Mouse (Mus musculus) heart, embryonic 15.5 days (tissue): Measurements from ENCODE around the gene Atp2b2. TPM values are rescaled to one million over a fixed set of nuclear protein-coding genes. Genes with fewer than 3 reads are reported as not detected.

ENCODE experiments used
- ATAC-seq: fragments of 200-750 bp; cut with Nextera tagmentation; replicated peaks from 2 replicates; pipeline ENCODE4 v1.8.0; 2017; ENCODE audit warnings: low read depth, moderate TSS enrichment; ENCODE audit not compliant: insufficient number of reproducible peaks, insufficient read depth, low FRiP score
- H3K27ac ChIP-seq: fragments of 300-500 bp; sonication (generic); 2 replicates; pipeline ENCODE4 v1.5.1; 2015; ENCODE audit warnings: mild to moderate bottlenecking, inconsistent platforms
- H3K27me3 ChIP-seq: fragments of 300-500 bp; sonication (generic); 2 replicates; pipeline ENCODE4 v1.6.1; 2015; ENCODE audit warnings: inconsistent platforms
- H3K36me3 ChIP-seq: fragments of 300-500 bp; sonication (generic); 2 replicates; pipeline ENCODE4 v1.6.1; 2015; ENCODE audit warnings: mild to moderate bottlenecking, inconsistent platforms
- H3K4me1 ChIP-seq: fragments of 300-500 bp; sonication (generic); replicated peaks from 2 replicates; pipeline ENCODE4 v1.6.1; 2015; ENCODE audit warnings: inconsistent platforms
- H3K4me2 ChIP-seq: fragments of 300-500 bp; sonication (generic); 2 replicates; pipeline ENCODE4 v1.6.1; 2015; ENCODE audit warnings: inconsistent platforms, mild to moderate bottlenecking, moderate library complexity
- H3K4me3 ChIP-seq: fragments of 300-500 bp; sonication (generic); 2 replicates; pipeline ENCODE4 v1.5.1; 2015; ENCODE audit warnings: mild to moderate bottlenecking, inconsistent platforms
- H3K9ac ChIP-seq: fragments of 300-500 bp; sonication (generic); 2 replicates; pipeline ENCODE4 v1.6.1; 2015; ENCODE audit warnings: mild to moderate bottlenecking, inconsistent platforms
- H3K9me3 ChIP-seq: fragments of 300-500 bp; sonication (generic); replicated peaks from 2 replicates; pipeline ENCODE4 v1.6.1; 2016; ENCODE audit warnings: inconsistent platforms
- WGBS: fragments of 180-500 bp; shearing (Covaris S2); methylation state at CpG from one replicate; pipeline ENCODE4 v1.1.7; 2015; ENCODE audit warnings: mixed read lengths; 5-methylcytosine and 5-hydroxymethylcytosine counted together
- polyA plus RNA-seq: library from polyadenylated mRNA; unstranded; fragments of >200 nt; fragmentation: Nextera tagmentation; extraction: Ambion mirVana; gene quantifications from 2 replicates; pipeline ENCODE4 v1.2.1, GENCODE M21; 2015

Gene Atp2b2
- polyA plus RNA-seq, 1 experiment from 2014 or later: 0.09 TPM

DNA sequence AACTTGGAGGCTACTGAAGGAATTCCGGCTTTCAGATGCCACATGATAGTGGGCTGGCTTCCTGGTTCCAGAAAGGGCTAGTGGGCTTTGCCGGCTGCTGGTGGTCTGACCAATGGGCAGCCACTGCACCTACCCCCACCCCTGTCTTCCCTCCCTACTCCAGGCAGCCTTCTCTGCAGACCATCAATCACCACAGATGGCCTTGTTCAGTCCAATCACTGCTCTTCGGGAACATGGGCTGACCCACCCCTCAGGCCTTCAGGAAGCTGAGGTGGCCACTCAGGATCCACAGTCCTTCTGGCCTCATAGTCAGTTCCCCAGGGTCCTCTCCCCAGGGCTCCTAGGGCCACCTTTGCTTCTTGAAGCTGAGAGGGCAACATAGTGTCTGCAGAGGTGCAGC, 153.2 kb downstream of the Atp2b2 start:
- no peak overlapping the region for H3K9ac ChIP-seq
- no peak overlapping the region for H3K4me3 ChIP-seq
- peaks cover 7% of the 10 kb centered on the region for H3K4me1 ChIP-seq
- no peaks in the 10 kb centered on the region for H3K36me3 ChIP-seq
- WGBS: 38% methylated on average over 3 of the region's 3 CpGs
- no peaks in the 10 kb centered on the region for H3K9me3 ChIP-seq
- H3K27me3 ChIP-seq: peaks cover 75% of the 10 kb centered on the region
- no peak for ATAC-seq
- no peak overlapping the region for H3K27ac ChIP-seq
- no peak overlapping the region for H3K4me2 ChIP-seq

DNA sequence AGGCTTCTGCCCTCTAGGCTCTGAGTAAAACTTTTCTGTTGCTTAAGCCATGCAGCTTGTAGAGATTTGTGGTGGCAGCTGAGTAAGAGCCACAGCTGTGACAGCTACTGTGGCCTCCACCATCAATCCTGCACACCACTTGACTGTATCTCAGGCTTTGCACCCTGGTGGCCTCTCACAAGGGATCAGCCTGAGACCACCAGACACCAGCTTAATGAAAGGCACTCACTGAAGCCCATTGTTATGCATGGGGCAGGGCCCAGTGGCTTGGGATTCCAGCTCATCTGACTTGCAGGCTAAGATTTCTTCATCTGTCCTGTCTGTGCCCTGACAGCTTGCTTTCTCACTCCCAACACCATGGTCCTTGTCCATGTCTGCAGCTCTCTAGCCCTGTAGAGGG, 155.5 kb downstream of the Atp2b2 start:
- H3K4me3 ChIP-seq: no peak overlapping the region
- H3K9ac ChIP-seq: no peak overlapping the region
- H3K36me3 ChIP-seq: no peaks in the 10 kb centered on the region
- H3K27ac ChIP-seq: no peak overlapping the region
- no peak for ATAC-seq
- H3K9me3 ChIP-seq: no peaks in the 10 kb centered on the region
- no peak overlapping the region for H3K4me2 ChIP-seq
- peaks cover 7% of the 10 kb centered on the region for H3K4me1 ChIP-seq
- peaks cover 63% of the 10 kb centered on the region for H3K27me3 ChIP-seq

DNA sequence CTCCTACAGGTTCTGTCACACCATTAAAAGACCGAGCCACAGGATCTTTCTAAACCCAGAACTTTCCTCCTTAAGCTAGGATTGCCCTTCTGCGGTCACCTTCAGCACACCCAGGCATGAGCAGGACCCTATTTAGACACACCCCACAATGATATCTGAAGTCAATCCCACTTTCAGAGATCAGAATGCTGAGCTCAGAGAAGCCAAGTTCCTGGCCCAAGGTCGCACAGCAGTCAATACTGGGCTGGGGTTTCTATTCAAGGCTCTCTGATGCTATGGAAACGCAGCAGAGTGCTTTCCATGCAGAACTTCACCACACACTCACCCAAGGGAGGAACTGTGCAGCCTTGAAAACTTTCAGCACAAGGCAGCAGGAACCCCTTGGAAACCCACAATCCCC, 157.6 kb downstream of the Atp2b2 start:
- H3K4me2 ChIP-seq: no peak overlapping the region
- no peaks in the 10 kb centered on the region for H3K4me1 ChIP-seq
- H3K4me3 ChIP-seq: no peak overlapping the region
- WGBS: 66% methylated on average over 4 of the region's 4 CpGs
- H3K27ac ChIP-seq: no peak overlapping the region
- ATAC-seq: no peak
- H3K9ac ChIP-seq: no peak overlapping the region
- no peaks in the 10 kb centered on the region for H3K9me3 ChIP-seq
- H3K27me3 ChIP-seq: peaks cover 46% of the 10 kb centered on the region
- no peaks in the 10 kb centered on the region for H3K36me3 ChIP-seq

DNA sequence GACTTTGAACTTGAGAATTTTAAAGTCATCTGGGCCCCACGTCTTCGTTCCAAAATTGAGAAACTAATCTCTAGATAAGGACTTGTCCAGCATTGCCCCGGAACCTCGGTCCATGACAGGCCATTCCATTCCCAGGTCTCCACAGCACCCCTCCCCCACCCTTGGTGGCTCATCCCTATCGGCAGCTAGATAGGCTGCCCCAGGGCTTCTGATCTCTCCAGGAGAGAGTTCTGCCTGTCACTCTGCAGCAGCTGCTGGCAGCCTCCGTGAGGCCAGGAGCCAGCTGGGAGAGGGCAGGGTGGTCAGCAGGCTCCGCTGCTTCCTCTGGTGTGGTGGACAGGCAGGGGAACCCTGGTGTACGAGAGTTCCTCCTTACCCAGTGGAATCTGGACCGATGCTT, 159.2 kb downstream of the Atp2b2 start:
- H3K4me1 ChIP-seq: no peaks in the 10 kb centered on the region
- H3K36me3 ChIP-seq: no peaks in the 10 kb centered on the region
- no peak overlapping the region for H3K27ac ChIP-seq
- no peak overlapping the region for H3K9ac ChIP-seq
- WGBS: 22% methylated on average over 9 of the region's 9 CpGs
- H3K9me3 ChIP-seq: no peaks in the 10 kb centered on the region
- ATAC-seq: no peak
- no peak overlapping the region for H3K4me3 ChIP-seq
- no peak overlapping the region for H3K4me2 ChIP-seq
- peaks cover 30% of the 10 kb centered on the region for H3K27me3 ChIP-seq

DNA sequence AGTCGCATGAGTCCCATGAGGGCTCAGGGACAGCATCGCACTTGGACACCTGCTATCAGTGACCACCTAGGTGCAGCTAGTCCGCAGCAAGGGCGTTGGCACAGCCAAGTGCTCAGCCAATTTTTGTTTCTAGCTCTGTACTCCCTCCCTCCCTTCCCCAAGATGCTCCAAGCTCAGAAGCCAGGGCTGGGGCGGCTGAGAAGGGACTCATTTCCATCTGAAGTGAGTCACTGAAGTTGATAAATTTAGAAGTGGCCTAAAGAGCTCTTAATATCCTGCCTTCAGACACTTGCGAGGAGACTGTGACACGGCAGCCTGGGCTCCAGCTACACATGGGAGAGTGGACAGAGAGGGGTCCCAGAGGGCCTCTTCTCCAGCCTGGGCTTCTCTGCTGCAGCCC, 160.0 kb downstream of the Atp2b2 start:
- H3K4me2 ChIP-seq: no peak overlapping the region
- H3K27me3 ChIP-seq: peaks cover 22% of the 10 kb centered on the region
- no peak overlapping the region for H3K4me3 ChIP-seq
- no peak for ATAC-seq
- no peaks in the 10 kb centered on the region for H3K9me3 ChIP-seq
- no peak overlapping the region for H3K27ac ChIP-seq
- H3K4me1 ChIP-seq: no peaks in the 10 kb centered on the region
- 64% methylated on average over 7 of the region's 7 CpGs for WGBS
- no peak overlapping the region for H3K9ac ChIP-seq
- H3K36me3 ChIP-seq: no peaks in the 10 kb centered on the region

DNA sequence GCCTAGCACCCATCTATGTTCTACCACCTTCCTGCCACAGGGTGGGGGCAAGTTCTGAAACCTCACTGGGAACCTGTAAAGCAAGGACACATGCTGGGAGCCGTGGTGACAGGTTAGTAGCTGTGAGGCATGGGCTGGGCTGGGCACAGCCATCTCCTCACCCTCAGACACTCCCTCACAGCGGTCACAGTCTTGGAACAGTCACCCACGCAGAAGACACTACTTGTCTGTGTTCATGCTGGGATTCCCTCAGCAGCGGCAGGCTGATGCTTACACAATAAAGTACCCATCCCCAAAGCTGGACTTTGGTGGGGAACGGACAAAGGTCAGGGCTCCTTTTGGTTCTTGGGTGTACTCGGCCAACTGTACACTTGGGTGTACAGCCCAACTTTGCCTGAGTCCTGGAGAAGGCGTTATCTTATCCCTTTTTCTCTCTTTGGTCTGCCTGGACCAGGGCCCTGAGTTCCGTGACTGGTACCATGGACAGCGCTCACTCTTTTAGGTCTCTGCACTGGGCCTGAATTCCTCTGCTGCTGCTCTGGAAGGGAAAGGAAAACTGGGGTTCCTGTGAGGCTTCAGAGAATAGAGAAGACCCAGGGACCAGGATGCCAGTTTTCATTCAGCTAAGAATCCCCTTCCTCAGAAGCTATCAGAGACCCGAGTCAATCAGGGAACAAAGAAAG, 160.7 kb downstream of the Atp2b2 start:
- no peak for ATAC-seq
- Histone ChIP-seq H3K27ac (no peak overlapping the region), H3K4me3 (no peak overlapping the region), H3K9ac (no peak overlapping the region), H3K36me3 (no peaks in the 10 kb centered on the region), H3K27me3 (peaks cover 16% of the 10 kb centered on the region), H3K4me2 (no peak overlapping the region), H3K9me3 (no peaks in the 10 kb centered on the region), H3K4me1 (no peaks in the 10 kb centered on the region)
- WGBS: 49% methylated on average over 10 of the region's 10 CpGs

DNA sequence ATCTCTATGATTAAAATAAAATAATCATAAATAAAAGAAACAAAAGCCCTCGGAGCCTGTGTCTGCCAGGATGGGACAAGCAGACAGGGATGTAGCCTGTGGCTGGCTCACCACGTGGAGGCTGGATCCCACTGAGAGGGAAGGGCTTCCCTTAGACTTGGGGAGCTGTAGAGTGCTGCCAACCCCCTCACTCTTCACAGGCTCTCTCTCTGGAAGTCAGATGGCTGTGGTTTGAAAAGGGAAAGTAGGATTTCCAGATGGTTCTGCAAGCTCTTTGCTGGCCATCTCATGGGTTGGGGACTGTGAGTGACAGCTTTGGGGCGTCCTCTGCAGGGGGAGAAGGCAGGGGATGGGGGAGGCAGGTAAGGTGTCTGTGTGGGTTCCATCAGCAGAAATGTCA, 163.0 kb downstream of the Atp2b2 start:
- H3K36me3 ChIP-seq: no peaks in the 10 kb centered on the region
- 50% methylated on average over 3 of the region's 3 CpGs for WGBS

DNA sequence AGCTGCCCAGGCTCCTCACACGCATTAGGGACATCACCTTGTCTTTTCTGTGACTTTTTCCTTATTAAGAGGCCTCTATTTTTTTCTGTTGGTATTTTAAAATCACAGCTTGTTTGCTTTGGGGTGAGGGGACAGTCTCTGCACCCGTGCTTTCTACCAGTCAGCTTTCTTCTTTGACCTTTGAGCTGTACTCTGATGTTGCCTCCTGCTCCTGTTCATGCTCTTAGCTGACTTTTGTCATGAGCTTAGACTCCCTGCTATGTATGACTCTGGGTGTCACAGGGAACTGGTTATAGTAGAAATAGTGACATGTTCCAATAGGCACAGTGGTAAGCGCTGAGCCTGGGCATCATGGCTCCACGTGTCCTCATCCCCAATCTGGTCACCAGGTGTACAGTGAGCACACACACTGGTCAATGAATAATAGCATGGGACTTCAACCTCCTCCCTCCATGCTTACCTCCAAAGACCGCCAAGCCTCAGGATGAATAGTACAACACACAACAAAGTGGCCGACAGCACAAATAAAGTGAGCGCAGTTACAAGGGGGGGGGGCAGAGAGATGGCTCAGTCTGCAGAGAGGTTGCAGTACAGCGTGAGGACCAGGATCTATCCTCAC, 163.8 kb downstream of the Atp2b2 start:
- Histone ChIP-seq H3K9ac (no peak overlapping the region), H3K36me3 (no peaks in the 10 kb centered on the region), H3K4me3 (no peak overlapping the region), H3K4me2 (no peak overlapping the region), H3K9me3 (no peaks in the 10 kb centered on the region), H3K4me1 (no peaks in the 10 kb centered on the region), H3K27me3 (peaks cover 14% of the 10 kb centered on the region), H3K27ac (no peak overlapping the region)
- WGBS: 78% methylated on average over 8 of the region's 8 CpGs
- ATAC-seq: no peak

More for the DNA sequence above, 163.0 kb downstream of the Atp2b2 start:
- no peaks in the 10 kb centered on the region for H3K9me3 ChIP-seq
- ATAC-seq: no peak
- H3K27me3 ChIP-seq: peaks cover 14% of the 10 kb centered on the region
- no peak overlapping the region for H3K27ac ChIP-seq
- no peak overlapping the region for H3K9ac ChIP-seq
- no peak overlapping the region for H3K4me2 ChIP-seq
- no peak overlapping the region for H3K4me3 ChIP-seq
- no peaks in the 10 kb centered on the region for H3K4me1 ChIP-seq

DNA sequence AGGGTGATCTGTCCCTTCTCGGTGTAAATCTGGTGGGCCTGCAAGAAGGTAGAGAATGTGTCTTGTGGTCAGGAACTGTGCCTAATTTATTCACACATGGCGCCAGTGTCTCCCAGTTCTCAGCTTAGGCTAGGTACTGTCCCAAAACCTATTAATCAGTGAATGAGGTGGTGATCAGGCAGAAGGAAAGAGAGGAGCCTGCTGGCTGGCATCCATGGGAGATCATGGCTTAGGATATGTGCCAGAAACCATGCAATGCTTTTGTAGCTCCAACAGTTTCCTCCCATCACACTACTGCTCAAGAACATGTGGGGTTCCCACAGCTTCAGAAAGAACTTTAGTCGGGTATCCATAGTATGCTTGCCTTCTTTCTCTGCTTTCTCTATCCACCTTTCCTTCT, 165.8 kb downstream of the Atp2b2 start:
- H3K9me3 ChIP-seq: no peaks in the 10 kb centered on the region
- H3K4me1 ChIP-seq: no peaks in the 10 kb centered on the region
- 74% methylated on average over 3 of the region's 3 CpGs for WGBS
- peaks cover 3% of the 10 kb centered on the region for H3K27me3 ChIP-seq
- ATAC-seq: no peak
- no peak overlapping the region for H3K9ac ChIP-seq
- H3K27ac ChIP-seq: no peak overlapping the region
- H3K4me2 ChIP-seq: no peak overlapping the region
- no peaks in the 10 kb centered on the region for H3K36me3 ChIP-seq
- H3K4me3 ChIP-seq: no peak overlapping the region

DNA sequence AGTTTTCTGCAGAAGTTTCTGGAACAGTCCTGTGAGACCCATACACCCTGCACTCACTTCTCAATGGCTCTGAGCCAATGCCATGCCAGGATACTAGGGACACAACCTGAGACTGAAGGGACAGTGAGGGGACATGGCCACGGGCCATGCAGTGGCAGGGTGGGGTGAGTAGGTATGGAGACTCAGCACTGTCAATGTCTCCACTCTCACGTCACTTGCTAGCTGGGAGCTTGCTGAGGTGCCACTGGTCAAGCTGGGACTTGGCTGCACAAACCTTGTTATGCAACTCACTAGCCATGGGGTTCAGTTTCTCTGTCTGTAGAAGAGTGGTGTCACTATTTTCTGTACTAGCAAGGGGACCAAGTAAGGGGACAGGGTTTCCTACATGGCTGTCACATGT, 167.2 kb downstream of the Atp2b2 start:
- ATAC-seq: no peak
- Histone ChIP-seq H3K27ac (no peak overlapping the region), H3K4me3 (no peak overlapping the region), H3K4me2 (no peak overlapping the region), H3K36me3 (no peaks in the 10 kb centered on the region), H3K27me3 (peaks cover 4% of the 10 kb centered on the region; the same call in 1 of the 2 replicates), H3K4me1 (no peaks in the 10 kb centered on the region), H3K9me3 (no peaks in the 10 kb centered on the region), H3K9ac (no peak overlapping the region)
- WGBS: 60% methylated on average over 2 of the region's 2 CpGs

DNA sequence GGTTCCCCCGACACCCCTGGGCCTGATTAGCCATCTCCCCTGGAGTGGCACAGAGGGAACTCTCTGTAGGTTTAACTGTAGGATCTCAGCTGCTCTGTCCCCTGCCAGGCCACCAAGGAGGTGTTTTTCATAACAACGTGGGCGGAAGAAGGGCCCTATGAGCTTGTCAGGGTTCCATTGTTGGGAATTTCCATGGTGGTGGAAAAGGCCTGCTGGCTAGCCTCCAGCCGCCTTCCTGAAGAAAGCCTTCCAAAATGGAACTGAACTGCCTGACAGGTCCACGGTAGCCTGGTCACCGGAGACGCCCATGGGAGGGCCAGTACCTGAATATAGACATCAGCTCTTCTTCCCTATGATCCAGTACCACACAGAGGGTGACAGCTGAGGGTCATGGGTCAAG, 169.8 kb downstream of the Atp2b2 start:
- Histone ChIP-seq H3K4me1 (no peaks in the 10 kb centered on the region), H3K27ac (no peak overlapping the region), H3K27me3 (peaks cover 8% of the 10 kb centered on the region), H3K9me3 (no peaks in the 10 kb centered on the region), H3K9ac (no peak overlapping the region), H3K4me2 (no peak overlapping the region), H3K4me3 (no peak overlapping the region), H3K36me3 (no peaks in the 10 kb centered on the region)
- WGBS: 73% methylated on average over 7 of the region's 7 CpGs
- no peak for ATAC-seq

DNA sequence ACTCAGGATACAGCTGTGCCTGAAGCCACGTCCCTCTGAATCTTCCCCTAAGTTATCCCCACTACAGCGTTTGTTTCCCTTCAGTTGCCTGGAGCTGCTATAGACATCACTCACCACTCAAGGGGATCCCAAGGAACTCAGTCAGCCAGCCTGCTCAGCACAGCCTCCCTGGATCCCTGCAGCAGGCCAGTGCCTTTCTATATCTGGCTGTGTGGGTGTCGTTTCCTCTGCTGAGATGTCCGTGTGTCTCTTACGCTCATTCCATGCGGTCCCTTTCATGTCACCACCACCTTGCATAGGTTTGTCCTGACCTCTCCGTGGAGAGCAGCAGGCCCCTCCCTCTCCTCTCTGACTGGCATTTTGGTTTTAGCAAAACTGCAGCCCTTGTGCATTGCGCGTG, 171.6 kb downstream of the Atp2b2 start:
- no peaks in the 10 kb centered on the region for H3K9me3 ChIP-seq
- 46% methylated on average over 9 of the region's 9 CpGs for WGBS
- no peak for ATAC-seq
- H3K36me3 ChIP-seq: no peaks in the 10 kb centered on the region
- H3K4me1 ChIP-seq: no peaks in the 10 kb centered on the region
- no peak overlapping the region for H3K27ac ChIP-seq
- H3K27me3 ChIP-seq: peaks cover 8% of the 10 kb centered on the region
- no peak overlapping the region for H3K9ac ChIP-seq
- no peak overlapping the region for H3K4me2 ChIP-seq
- no peak overlapping the region for H3K4me3 ChIP-seq
